Mouse (Mus musculus): ENCODE data around the gene Rdh16f1.
"Not testable (repeated sequence)": the region's sequence is repeated elsewhere in the genome, so short reads cannot be mapped to it uniquely, and the experiment has no call there.

DNA sequence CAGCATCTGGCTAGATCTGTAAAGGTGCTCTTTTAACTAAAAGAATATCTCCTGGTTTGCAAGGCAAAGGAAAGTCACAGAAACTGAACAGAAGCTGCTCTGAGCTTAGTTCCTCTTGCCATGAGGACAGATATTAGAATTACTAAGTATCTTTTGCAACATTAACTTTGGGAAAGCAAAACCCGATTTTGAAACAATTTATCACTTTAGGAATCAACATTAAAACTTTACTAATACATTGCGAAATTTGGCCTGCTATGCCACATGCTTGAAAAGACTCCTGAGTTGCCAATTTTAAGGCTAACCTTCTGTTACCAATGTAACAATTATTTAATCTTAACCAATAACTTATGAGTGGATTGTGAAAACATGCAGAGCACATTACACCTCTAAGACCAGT lies 62.2 kb downstream of the Rdh16f1 start:
- not testable (repeated sequence) for TF ChIP-seq CTCF (IDR thresholded peaks at IDR 0.05; ENCODE audit: low read depth, low read length); POLR2A (IDR thresholded peaks at IDR 0.05; ENCODE audit: insufficient read depth, low read length)
